Mouse (Mus musculus) cortical plate, adult 2 months (tissue): ENCODE measurements around the gene Mex3b.

Source experiments
- CTCF ChIP-seq: fragments of 200-500 bp; IDR thresholded peaks from 2 replicates; pipeline ENCODE4 v1.5.1; 2011; ENCODE audit warnings: mild to moderate bottlenecking, control low read depth, low read length; ENCODE audit not compliant: insufficient read depth; ENCODE audit errors: extremely low read depth
- POLR2A ChIP-seq: fragments of 200-500 bp; IDR thresholded peaks from 2 replicates; pipeline ENCODE4 v1.6.1; 2011; ENCODE audit warnings: mild to moderate bottlenecking, low read length, control low read depth; ENCODE audit not compliant: insufficient read depth; ENCODE audit errors: extremely low read depth

GRCm38 (mm10) chr7:82880016-82880415 lies 12.9 kb downstream of the Mex3b start:
- TF ChIP-seq POLR2A (no peak), CTCF (no peak)
